Mouse (Mus musculus): ENCODE data around the gene Prps1.
A peak's percentile ranks its signal among the peaks of the same experiment; 100 is the strongest.
"Not testable (repeated sequence)": the region's sequence is repeated elsewhere in the genome, so short reads cannot be mapped to it uniquely, and the experiment has no call there.

Prps1 gene

DNA sequence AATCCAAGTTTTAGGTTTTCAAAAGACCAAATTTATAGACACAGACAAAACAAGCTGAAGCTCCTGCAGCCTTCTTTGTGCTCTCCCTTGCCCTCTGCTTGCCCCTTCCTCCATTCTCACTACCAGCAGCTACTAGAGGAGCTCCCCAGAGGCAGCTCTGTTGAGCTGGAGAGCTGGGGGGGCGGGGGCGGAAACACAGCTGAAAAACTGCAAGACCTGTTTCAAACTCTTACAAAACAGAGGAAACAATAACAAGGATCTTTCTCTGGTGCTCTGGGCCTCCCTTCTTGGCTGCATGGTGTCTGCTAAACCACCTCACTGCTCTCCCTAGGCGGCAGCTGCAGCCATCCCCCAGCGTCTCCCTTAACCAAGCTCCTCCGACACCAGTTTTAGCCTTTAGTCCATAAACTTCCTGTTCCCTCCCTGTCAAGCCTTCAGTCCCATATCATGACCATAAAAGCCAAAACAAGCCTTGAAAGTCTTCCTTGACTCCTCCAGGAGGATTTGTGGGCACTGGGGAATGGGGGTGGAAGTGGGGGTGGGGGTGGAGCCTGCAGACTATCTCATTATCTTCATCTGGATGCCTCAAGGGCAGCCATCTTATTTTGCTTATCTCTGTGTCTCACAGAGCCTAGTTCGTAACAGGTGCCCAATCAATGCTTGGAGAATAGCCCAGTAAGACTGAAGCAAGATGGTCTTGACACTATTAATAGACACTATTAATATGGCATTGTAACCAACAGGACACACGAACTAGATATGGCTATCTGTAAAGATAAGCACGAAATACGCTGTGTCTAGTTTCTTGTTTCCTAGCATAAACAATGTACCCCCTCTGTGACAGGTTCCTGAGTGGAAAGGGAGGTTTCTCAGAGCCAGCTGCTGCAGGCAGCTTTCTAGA, 45.2 kb downstream of the Prps1 start:
- no peak for DNase-seq (ENCODE audit: low spot score)

- DNase-seq (ENCODE audit: low spot score): peak; percentile 66
Measured at GRCm38 (mm10) chrX:140503905-140504304, 47.5 kb downstream of the Prps1 start.

GRCm38 (mm10) chrX:140505497-140506238, 49.3 kb downstream of the Prps1 start:
- peak; percentile 43 for DNase-seq (ENCODE audit: low spot score)

DNA sequence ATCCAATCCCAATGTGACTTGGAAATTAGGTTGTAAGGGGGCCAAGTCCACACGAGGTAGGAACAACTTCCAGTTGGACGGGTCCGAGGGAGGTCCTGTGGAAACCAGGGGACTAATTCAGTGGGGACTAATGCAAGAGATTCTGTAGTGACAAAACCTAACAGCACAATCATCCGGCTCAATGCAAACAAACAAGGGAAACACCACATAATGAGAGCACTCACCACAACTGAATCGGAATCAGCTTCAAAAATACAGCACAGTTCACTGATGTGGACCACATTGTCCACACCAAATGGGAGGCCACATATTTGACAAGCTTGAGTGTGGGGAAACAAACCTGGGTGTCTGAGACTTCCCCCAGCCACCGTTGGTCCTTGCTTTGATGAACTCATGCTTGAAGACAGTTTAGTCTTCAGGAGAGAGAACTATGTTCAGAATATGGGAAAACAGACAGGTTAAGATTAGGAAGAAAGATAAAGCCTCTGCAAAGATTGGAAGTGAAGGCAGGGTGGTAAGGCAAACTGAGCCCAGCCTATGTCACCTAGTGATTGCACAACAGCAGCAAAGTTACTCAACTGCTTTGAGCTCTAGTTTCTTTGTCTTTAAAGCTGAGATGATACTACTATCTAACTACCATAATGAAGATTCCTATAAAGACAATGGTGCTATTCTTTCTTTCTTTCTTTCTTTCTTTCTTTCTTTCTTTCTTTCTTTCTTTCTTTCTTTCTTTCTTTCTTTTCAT, 50.2 kb downstream of the Prps1 start:
- no peak for DNase-seq (ENCODE audit: low spot score)

GRCm38 (mm10) chrX:140507377-140507776, 51.0 kb downstream of the Prps1 start:
- DNase-seq (ENCODE audit: low spot score): no peak

DNA sequence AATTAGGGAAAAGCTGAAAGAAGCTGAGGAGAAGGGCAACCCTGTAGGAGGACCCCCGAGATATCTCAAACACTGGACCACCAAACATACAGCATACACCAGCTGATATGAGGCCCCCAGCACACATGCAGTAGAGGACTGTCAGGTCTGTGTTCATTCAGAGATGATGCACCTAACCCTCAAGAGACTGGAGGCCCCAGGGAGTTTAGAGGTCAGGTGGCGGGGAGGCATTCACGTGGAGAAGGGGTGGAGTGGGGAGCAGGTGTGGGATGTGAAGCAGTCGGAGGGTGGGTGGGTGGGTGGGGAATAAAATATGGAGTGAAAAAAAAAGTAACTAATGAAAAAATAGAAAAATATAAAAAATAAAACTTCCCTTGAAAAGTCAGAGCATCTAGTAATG, 52.4 kb downstream of the Prps1 start:
- DNase-seq (ENCODE audit: low spot score): not testable (repeated sequence)

DNA sequence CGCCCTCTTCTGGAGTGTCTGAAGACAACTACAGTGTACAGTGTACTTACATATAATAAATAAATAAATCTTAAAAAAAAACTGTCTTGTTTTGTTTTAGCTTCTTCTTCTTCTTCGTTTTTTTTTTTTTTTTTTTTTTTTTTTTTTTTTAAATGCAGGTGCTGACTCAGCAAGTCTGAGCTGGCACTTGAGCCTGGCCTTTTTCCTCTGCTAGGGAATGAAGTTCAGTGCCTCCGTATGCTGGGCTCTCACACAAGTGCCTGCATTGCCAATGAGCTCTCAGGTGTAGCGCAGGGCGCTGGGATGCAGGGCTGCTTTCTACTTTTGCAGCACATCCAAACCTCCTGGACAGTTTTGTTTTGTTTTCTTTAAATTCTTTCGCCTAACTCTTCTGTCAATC, 53.4 kb downstream of the Prps1 start:
- no peak for DNase-seq (ENCODE audit: low spot score)

- peak; percentile 51 for DNase-seq (ENCODE audit: low spot score)
Measured at GRCm38 (mm10) chrX:140510696-140511429, 54.5 kb downstream of the Prps1 start.

- DNase-seq (ENCODE audit: low spot score): no peak
Measured at GRCm38 (mm10) chrX:140511687-140512651, 55.6 kb downstream of the Prps1 start.

GRCm38 (mm10) chrX:140513379-140513778, 57.0 kb downstream of the Prps1 start:
- peak; percentile 40 for DNase-seq (ENCODE audit: low spot score)

DNA sequence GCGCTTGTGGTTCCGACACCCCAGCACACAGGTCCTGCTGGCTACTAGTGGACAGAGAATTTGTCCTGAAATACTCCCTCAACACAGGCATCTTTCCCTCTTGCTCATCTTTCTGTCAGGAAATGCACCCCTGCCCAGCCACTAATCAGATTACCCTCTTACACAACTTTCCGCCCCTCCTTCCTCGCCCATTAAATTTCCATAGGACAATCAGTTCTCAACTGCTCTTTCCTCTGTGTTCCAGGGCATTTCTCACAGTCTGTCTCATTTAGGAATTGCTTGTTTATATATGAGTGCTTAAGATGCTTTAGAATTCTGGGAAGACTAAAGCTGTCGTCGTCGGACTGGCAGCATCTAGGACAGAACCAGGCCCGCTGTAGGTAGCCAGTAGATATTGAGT, 61.9 kb downstream of the Prps1 start:
- DNase-seq (ENCODE audit: low spot score): no peak

DNA sequence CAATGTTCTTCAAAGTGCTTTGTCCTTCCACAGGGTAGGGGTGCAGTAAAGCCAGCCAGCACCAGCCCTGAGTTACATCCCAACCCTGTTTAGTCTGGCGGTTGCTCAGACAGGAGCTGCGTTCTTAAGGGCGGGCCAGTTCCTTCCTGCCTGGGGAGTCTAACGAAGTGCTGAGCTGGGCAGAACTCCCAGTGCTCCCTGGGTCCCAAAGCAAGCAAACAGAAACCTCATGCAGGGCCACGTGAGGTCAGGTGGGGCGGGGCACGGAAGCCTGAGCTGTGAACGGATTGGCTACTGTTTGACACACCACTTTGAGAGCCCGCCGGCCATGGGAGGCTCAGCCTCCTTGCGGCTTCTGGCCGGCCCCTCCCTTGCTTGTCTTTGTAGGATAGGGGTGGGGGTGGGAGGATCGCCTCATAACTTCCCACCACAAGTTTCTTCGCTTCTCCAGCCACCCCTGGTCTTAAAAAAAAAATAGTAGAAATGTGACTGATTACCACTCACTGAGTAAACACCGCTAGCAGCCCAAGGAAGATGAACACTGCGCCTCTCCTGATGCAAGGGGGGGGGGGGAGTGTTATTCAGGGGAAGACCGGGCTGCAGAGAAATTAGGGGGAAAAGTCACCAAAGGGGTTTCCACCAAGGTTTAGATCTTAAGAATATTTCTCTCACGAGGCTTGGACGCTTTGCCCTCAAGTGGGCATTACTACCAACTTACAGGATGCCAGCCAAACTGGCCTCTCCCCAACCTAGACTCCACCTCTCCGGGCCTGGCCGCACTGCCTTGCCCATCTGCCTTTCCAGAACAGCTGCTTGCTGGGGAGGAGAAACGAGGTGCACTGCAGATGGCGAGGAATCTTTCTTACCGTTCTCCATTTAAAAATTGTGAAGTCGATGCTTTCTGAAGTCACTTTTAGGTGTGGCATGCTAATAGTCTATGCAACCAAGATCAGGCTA, 64.0 kb downstream of the Prps1 start:
- DNase-seq (ENCODE audit: low spot score): peak; percentile 88

DNA sequence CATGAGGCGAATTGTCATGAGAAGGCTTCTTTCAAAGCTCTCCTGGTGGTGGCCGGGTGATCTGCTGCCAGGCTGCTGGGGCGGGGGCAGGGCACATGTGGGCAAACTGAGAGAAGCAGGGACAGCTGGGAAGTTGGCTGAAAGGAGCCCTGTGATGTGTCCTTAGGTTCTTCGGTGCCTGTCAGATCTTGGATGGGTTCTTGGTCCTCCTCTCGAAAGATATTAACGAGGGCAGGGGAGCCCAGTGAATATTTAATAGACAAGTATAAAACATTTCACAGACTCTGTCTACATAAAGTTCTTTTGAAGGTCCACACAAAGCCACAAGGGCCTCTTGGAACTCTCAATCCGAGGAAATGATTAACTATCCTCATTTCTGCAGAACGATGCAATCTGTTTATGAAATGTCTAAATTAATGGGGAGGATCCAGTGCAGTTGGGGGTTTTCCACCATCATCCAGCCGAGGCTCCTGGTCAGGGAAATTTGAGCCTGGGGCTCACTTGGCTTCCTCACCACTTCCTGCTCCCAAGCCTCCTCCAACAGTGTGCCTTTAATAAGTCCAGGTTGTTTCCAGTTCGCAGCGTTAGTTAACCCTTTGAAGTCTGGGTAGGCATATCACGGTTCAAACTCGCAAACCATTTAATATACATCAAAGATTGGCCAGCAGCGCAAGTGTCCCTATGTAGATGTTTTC, 65.8 kb downstream of the Prps1 start:
- no peak for DNase-seq (ENCODE audit: low spot score)

DNA sequence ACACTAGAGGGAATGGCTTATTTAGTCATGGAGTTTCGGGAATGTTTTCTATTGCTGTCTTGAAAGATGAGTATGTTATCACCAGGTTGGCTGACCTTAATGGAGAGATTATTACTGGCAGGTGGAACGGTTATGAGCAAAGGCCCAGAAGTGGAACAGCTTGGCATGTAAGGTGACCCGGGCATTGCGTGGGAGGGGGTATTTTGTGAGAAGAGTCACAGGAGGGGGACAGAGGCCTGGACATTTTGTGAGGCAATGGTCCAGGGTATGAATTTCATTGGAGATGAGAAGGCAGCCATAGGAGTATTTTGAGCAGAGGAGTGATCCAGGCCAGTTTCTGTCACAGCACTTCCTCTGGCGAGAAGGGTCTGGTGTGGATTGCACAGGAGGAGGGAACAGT, 67.8 kb downstream of the Prps1 start:
- no peak for DNase-seq (ENCODE audit: low spot score)
